Mouse (Mus musculus) CH12.LX (cell line): ENCODE data around the gene Plxdc1. TPM values are rescaled to one million over a fixed set of nuclear protein-coding genes. Genes with fewer than 3 reads are reported as not detected.
A peak's percentile ranks its signal among the peaks of the same experiment; 100 is the strongest.

Experiments
- DNase-seq: peaks from one replicate; pipeline ENCODE4 v3.0.0-alpha.2; 2013; ENCODE audit errors: extremely low read depth
- H3K27ac ChIP-seq: 2 replicates; pipeline ENCODE4 v1.5.1; 2012; ENCODE audit warnings: low read depth, mild to moderate bottlenecking, control low read depth, moderate library complexity; ENCODE audit not compliant: insufficient read depth
- H3K27me3 ChIP-seq: replicated peaks from 2 replicates; pipeline ENCODE3; 2012; ENCODE audit warnings: inconsistent platforms
- H3K36me3 ChIP-seq, 2 experiments: replicated peaks in 1 of 2; 2 replicates each; pipeline versions ENCODE3 to v1.6.1; 2012; ENCODE audit warnings: inconsistent platforms in 1 of 2, low read length in 1 of 2, mild to moderate bottlenecking in 1 of 2, mixed read lengths in 1 of 2, moderate library complexity in 1 of 2; ENCODE audit not compliant: control insufficient read depth in 1 of 2, insufficient read depth in 1 of 2
- H3K4me1 ChIP-seq, 2 experiments: 2 replicates each; pipeline ENCODE4 v1.6.1; 2012; ENCODE audit warnings: inconsistent platforms in 1 of 2, moderate library complexity in 1 of 2; ENCODE audit not compliant: insufficient read depth in 2 of 2, control insufficient read depth in 1 of 2
- H3K4me2 ChIP-seq: 2 replicates; pipeline ENCODE4 v1.6.1; 2012; ENCODE audit warnings: low read depth, mild to moderate bottlenecking, control low read depth; ENCODE audit not compliant: poor library complexity, insufficient read depth, severe bottlenecking
- H3K4me3 ChIP-seq, 3 experiments: fragments of 150-350 bp in 1 of 3; sonication (generic) in 1 of 3; replicated peaks in 1 of 3; 2 replicates each; pipeline versions ENCODE3 to v1.5.1; 2011 to 2012; ENCODE audit warnings: low read depth in 2 of 3, low read length in 2 of 3, mild to moderate bottlenecking in 2 of 3, moderate library complexity in 2 of 3, control low read depth in 1 of 3, improper control_type of control experiment in 1 of 3, inconsistent platforms in 1 of 3, mixed read lengths in 1 of 3; ENCODE audit not compliant: poor library complexity in 1 of 3
- H3K79me2 ChIP-seq: replicated peaks from 2 replicates; pipeline ENCODE4 v1.6.1; 2012; ENCODE audit warnings: mild to moderate bottlenecking, moderate library complexity; ENCODE audit not compliant: control insufficient read depth, poor library complexity, insufficient read depth, severe bottlenecking; ENCODE audit errors: extremely low read depth
- H3K9ac ChIP-seq: 2 replicates; pipeline ENCODE4 v1.6.1; 2012; ENCODE audit warnings: low read depth, mild to moderate bottlenecking, control low read depth, moderate library complexity; ENCODE audit not compliant: insufficient read depth
- H3K9me3 ChIP-seq: replicated peaks from 2 replicates; pipeline ENCODE3; 2012; ENCODE audit warnings: low read length, inconsistent platforms, mixed read lengths
- BHLHE40 ChIP-seq: IDR thresholded peaks from 2 replicates; pipeline ENCODE4 v1.6.1; 2011; ENCODE audit warnings: mild to moderate bottlenecking, low read depth, low read length, improper control_type of control experiment
- CHD1 ChIP-seq: IDR thresholded peaks from 2 replicates; pipeline ENCODE4 v1.6.1; 2012; ENCODE audit warnings: low read depth, low read length, improper control_type of control experiment, inconsistent platforms
- CHD2 ChIP-seq: IDR thresholded peaks from 2 replicates; pipeline ENCODE4 v1.6.1; 2011; ENCODE audit warnings: low read length, improper control_type of control experiment
- CTCF ChIP-seq, 2 experiments: IDR thresholded peaks in 1 of 2; conservative IDR thresholded peaks in 1 of 2; 2 replicates each; pipeline ENCODE4 v1.5.1; 2011 to 2012; ENCODE audit warnings: low read depth in 2 of 2, low read length in 2 of 2, improper control_type of control experiment in 1 of 2, inconsistent platforms in 1 of 2, mild to moderate bottlenecking in 1 of 2, moderate library complexity in 1 of 2
- E2F4 ChIP-seq: IDR thresholded peaks from 2 replicates; pipeline ENCODE4 v1.6.1; 2011; ENCODE audit warnings: low read depth, low read length, improper control_type of control experiment; ENCODE audit not compliant: insufficient replicate concordance
- ELF1 ChIP-seq: IDR thresholded peaks from 2 replicates; pipeline ENCODE4 v1.6.1; 2014; ENCODE audit warnings: low read depth, mild to moderate bottlenecking, inconsistent platforms, low read length, improper control_type of control experiment
- EP300 ChIP-seq: IDR thresholded peaks from 2 replicates; pipeline ENCODE4 v1.6.1; 2011; ENCODE audit warnings: low read length, improper control_type of control experiment
- GABPA ChIP-seq: IDR thresholded peaks from 2 replicates; pipeline ENCODE4 v1.6.1; 2012; ENCODE audit warnings: low read depth, low read length, improper control_type of control experiment, inconsistent platforms; ENCODE audit not compliant: insufficient replicate concordance
- JUN ChIP-seq: IDR thresholded peaks from 2 replicates; pipeline ENCODE4 v1.6.1; 2011; ENCODE audit warnings: low read depth, mild to moderate bottlenecking, low read length, improper control_type of control experiment, moderate library complexity; ENCODE audit not compliant: insufficient read depth
- JUND ChIP-seq: conservative IDR thresholded peaks from 2 replicates; pipeline ENCODE4 v1.6.1; 2011; ENCODE audit warnings: low read depth, low read length, improper control_type of control experiment
- KAT2A ChIP-seq: IDR thresholded peaks from 2 replicates; pipeline ENCODE4 v1.6.1; 2012; ENCODE audit warnings: low read length, improper control_type of control experiment, inconsistent platforms; ENCODE audit not compliant: insufficient replicate concordance
- MAFK ChIP-seq: IDR thresholded peaks from 2 replicates; pipeline ENCODE4 v1.6.1; 2011; ENCODE audit warnings: low read length, improper control_type of control experiment; ENCODE audit not compliant: insufficient replicate concordance
- MAX ChIP-seq: IDR thresholded peaks from 2 replicates; pipeline ENCODE4 v1.6.1; 2011; ENCODE audit warnings: low read length, improper control_type of control experiment
- MAZ ChIP-seq: IDR thresholded peaks from 2 replicates; pipeline ENCODE4 v1.6.1; 2012; ENCODE audit warnings: low read depth, mild to moderate bottlenecking, inconsistent platforms, low read length, improper control_type of control experiment, moderate library complexity
- MXI1 ChIP-seq: IDR thresholded peaks from 2 replicates; pipeline ENCODE4 v1.6.1; 2011; ENCODE audit warnings: mild to moderate bottlenecking, low read depth, low read length, improper control_type of control experiment
- NELFE ChIP-seq: IDR thresholded peaks from 2 replicates; pipeline ENCODE4 v1.6.1; 2011; ENCODE audit warnings: low read depth, low read length, improper control_type of control experiment
- NRF1 ChIP-seq: IDR thresholded peaks from 2 replicates; pipeline ENCODE4 v1.6.1; 2014; ENCODE audit warnings: low read depth, mild to moderate bottlenecking, inconsistent platforms, low read length, improper control_type of control experiment, moderate library complexity
- PAX5 ChIP-seq: IDR thresholded peaks from 2 replicates; pipeline ENCODE4 v1.6.1; 2012; ENCODE audit warnings: low read length, inconsistent platforms, mixed read lengths
- POLR2A ChIP-seq: IDR thresholded peaks from 2 replicates; pipeline ENCODE4 v1.6.1; 2011; ENCODE audit warnings: low read depth, mild to moderate bottlenecking, improper control_type of control experiment, low read length
- POLR2AphosphoS2 ChIP-seq: IDR thresholded peaks from 2 replicates; pipeline ENCODE4 v1.6.1; 2011; ENCODE audit warnings: low read depth, low read length, improper control_type of control experiment
- RAD21 ChIP-seq: IDR thresholded peaks from 2 replicates; pipeline ENCODE4 v1.6.1; 2011; ENCODE audit warnings: low read depth, mild to moderate bottlenecking, low read length, improper control_type of control experiment, moderate library complexity
- SIN3A ChIP-seq: IDR thresholded peaks from 2 replicates; pipeline ENCODE4 v1.6.1; 2012; ENCODE audit warnings: low read length, improper control_type of control experiment, inconsistent platforms
- SMC3 ChIP-seq: IDR thresholded peaks from 2 replicates; pipeline ENCODE4 v1.6.1; 2011; ENCODE audit warnings: low read depth, low read length, improper control_type of control experiment
- TBP ChIP-seq: conservative IDR thresholded peaks from 2 replicates; pipeline ENCODE4 v1.6.1; 2011; ENCODE audit warnings: low read depth, low read length, improper control_type of control experiment
- TCF12 ChIP-seq: IDR thresholded peaks from 2 replicates; pipeline ENCODE4 v1.6.1; 2014; ENCODE audit warnings: low read depth, mild to moderate bottlenecking, inconsistent platforms, low read length, improper control_type of control experiment
- USF1 ChIP-seq: IDR thresholded peaks from 2 replicates; pipeline ENCODE4 v1.6.1; 2014; ENCODE audit warnings: low read depth, mild to moderate bottlenecking, inconsistent platforms, low read length, improper control_type of control experiment
- ZC3H11A ChIP-seq: IDR thresholded peaks from 2 replicates; pipeline ENCODE4 v1.6.1; 2012; ENCODE audit warnings: low read depth, mild to moderate bottlenecking, inconsistent platforms, low read length, improper control_type of control experiment
- ZKSCAN1 ChIP-seq: IDR thresholded peaks from 2 replicates; pipeline ENCODE4 v1.6.1; 2012; ENCODE audit warnings: low read depth, inconsistent platforms, low read length, improper control_type of control experiment, borderline replicate concordance
- ZMIZ1 ChIP-seq: IDR thresholded peaks from 2 replicates; pipeline ENCODE4 v1.6.1; 2012; ENCODE audit warnings: low read depth, mild to moderate bottlenecking, inconsistent platforms, low read length, improper control_type of control experiment
- dilution Hi-C: fragments of 300-500 bp; cut with MboI; formaldehyde crosslinking; loops from 2 replicates; pipeline ENCODE4 v1.14.3; 2020; ENCODE audit warnings: low sequenced_read_pairs; ENCODE audit not compliant: extremely low pct_unique_long_range_greater_than_20kb, extremely low pct_ligation_motif_present
- in situ Hi-C: fragments of 300-500 bp; cut with MboI; formaldehyde crosslinking; loops from 3 replicates; pipeline ENCODE4 v1.14.3; 2019; ENCODE audit warnings: low sequenced_read_pairs, low pct_ligation_motif_present, low pct_unique_long_range_greater_than_20kb, mixed read lengths
- polyA plus RNA-seq: library from polyadenylated mRNA; unstranded; fragments of >175 nt; gene quantifications from 2 replicates; pipeline ENCODE4 v1.2.1, GENCODE M21; 2012; ENCODE audit warnings: low read depth; ENCODE audit not compliant: insufficient read length
- total RNA-seq, 2 experiments: library from RNA; depleted of rRNA; stranded (reverse); fragments of 300-350 nt in 1 of 2; fragments of >200 nt in 1 of 2; gene quantifications; 2 replicates each; pipeline ENCODE4 v1.2.3; 2012 to 2014

Gene Plxdc1
- total and polyA plus RNA-seq, 3 experiments, result 0.04 TPM; not detected in 2

- peak; percentile 93 for DNase-seq
- dilution Hi-C loops, result no loop called here
- in situ Hi-C loops, result loop anchor here (5.0 kb wide), 2 partner anchors 91 to 191 kb away; partner anchors contain the start of gene Lasp1
- Histone ChIP-seq H3K4me3 (peak overlapping the region; percentile 67 to 79 (median 74)), H3K27ac (peak overlapping the region; percentile 73), H3K9ac (peak overlapping the region; percentile 76), H3K36me3 (peaks cover 4 to 31% of the 10 kb centered on the region in 2 experiments), H3K27me3 (no peaks in the 10 kb centered on the region), H3K4me1 (peaks cover 0 to 48% of the 10 kb centered on the region in 2 experiments; a peak in 2 of 4 replicates), H3K9me3 (no peaks in the 10 kb centered on the region), H3K4me2 (peak overlapping the region; percentile 56; the same call in 1 of the 2 replicates), H3K79me2 (no peaks in the 10 kb centered on the region)
- TF ChIP-seq MAFK (peak; percentile 99), MXI1 (no peak), PAX5 (no peak), CHD2 (0 out of 2 replicates have a peak, but pooled peaks have one; percentile 43), JUN (no peak), ZMIZ1 (0 out of 2 replicates have a peak, but pooled peaks have one; percentile 10), RAD21 (no peak), SMC3 (no peak), ZC3H11A (no peak), CHD1 (no peak), ZKSCAN1 (no peak), MAZ (peak; percentile 84), ELF1 (peak; percentile 99), TCF12 (peak; percentile 39; the same call in 1 of the 2 replicates), GABPA (no peak), E2F4 (peak; percentile 90; the same call in 1 of the 2 replicates), EP300 (no peak), CTCF (conservative IDR thresholded peaks at IDR 0.05 in 1 of 2, IDR thresholded peaks at IDR 0.05 in 1 of 2; ENCODE audit: low read depth in 2 of 2, low read length in 2 of 2) (no peak; a peak in 1 of 4 replicates), NRF1 (peak; percentile 76), BHLHE40 (0 out of 2 replicates have a peak, but pooled peaks have one; percentile 26), USF1 (no peak), MAX (no peak), JUND (no peak; the same call in 1 of the 2 replicates), POLR2AphosphoS2 (0 out of 2 replicates have a peak, but pooled peaks have one; percentile 35), SIN3A (peak; percentile 22; the same call in 1 of the 2 replicates), NELFE (no peak; the same call in 1 of the 2 replicates), TBP (peak; percentile 100), KAT2A (peak; percentile 91), POLR2A (peak; percentile 79; the same call in 1 of the 2 replicates)
These were observed 2.4 kb upstream of the Plxdc1 start for GRCm38 (mm10) chr11:97988530-97989096.
